Mouse (Mus musculus) spleen, postnatal 36 days (tissue): ENCODE data around the gene Gnb3.
"Not testable (repeated sequence)": the region's sequence is repeated elsewhere in the genome, so short reads cannot be mapped to it uniquely, and the experiment has no call there.

Experiments
- DNase-seq, 2 experiments: peaks; one replicate each; pipeline ENCODE4 v3.0.0; 2022; ENCODE audit warnings: low spot score in 2 of 2, mixed read lengths in 1 of 2

Gene Gnb3

GRCm38 (mm10) chr6:124857840-124858530, 17.9 kb upstream of the Gnb3 start:
- DNase-seq, result no peak

- DNase-seq, result peak; percentile 68 to 70
These were observed 17.1 kb upstream of the Gnb3 start, which contains the start of gene P3h3 for GRCm38 (mm10) chr6:124856916-124857839. Gene P3h3, minus strand, starts transcription at chr6:124857752.

GRCm38 (mm10) chr6:124856321-124856720, 16.2 kb upstream of the Gnb3 start:
- DNase-seq, result no peak

GRCm38 (mm10) chr6:124854647-124855046, 14.6 kb upstream of the Gnb3 start:
- DNase-seq, result no peak

- no peak for DNase-seq
These were observed 10.5 kb upstream of the Gnb3 start for GRCm38 (mm10) chr6:124850535-124850934.

GRCm38 (mm10) chr6:124847305-124847704, 7.2 kb upstream of the Gnb3 start:
- DNase-seq, result peak; percentile 76 to 84

- DNase-seq, result no peak
These were observed 270 bp downstream of the Gnb3 start for GRCm38 (mm10) chr6:124839805-124840204.

- DNase-seq, result no peak
These were observed 3.7 kb downstream of the Gnb3 start for GRCm38 (mm10) chr6:124836411-124836810.

GRCm38 (mm10) chr6:124835531-124835930, 4.5 kb downstream of the Gnb3 start:
- DNase-seq, result no peak

- no peak for DNase-seq
These were observed 5.5 kb downstream of the Gnb3 start for GRCm38 (mm10) chr6:124834512-124835081.

- no peak for DNase-seq
These were observed 8.4 kb downstream of the Gnb3 start for GRCm38 (mm10) chr6:124831649-124832048.

- not testable (repeated sequence) for DNase-seq
These were observed 8.9 kb downstream of the Gnb3 start for GRCm38 (mm10) chr6:124831199-124831598.

- peak; percentile 93 to 95 for DNase-seq
These were observed 10.0 kb downstream of the Gnb3 start for GRCm38 (mm10) chr6:124829799-124830700.

GRCm38 (mm10) chr6:124828868-124829798, 10.9 kb downstream of the Gnb3 start, which contains the start of the genes Usp5 and Cdca3:
Gene Usp5, minus strand, starts transcription at chr6:124829484.
Gene Cdca3, plus strand, starts transcription at chr6:124829547.
- peak; percentile 100 for DNase-seq

GRCm38 (mm10) chr6:124828101-124828592, 11.9 kb downstream of the Gnb3 start:
- DNase-seq, result peak; percentile 26 to 37

- no peak for DNase-seq
These were observed 18.0 kb downstream of the Gnb3 start for GRCm38 (mm10) chr6:124822049-124822448.

GRCm38 (mm10) chr6:124820891-124821290, 19.2 kb downstream of the Gnb3 start:
- no peak for DNase-seq

GRCm38 (mm10) chr6:124817971-124818370, 22.1 kb downstream of the Gnb3 start:
- DNase-seq, result no peak

- DNase-seq, result no peak
These were observed 22.5 kb downstream of the Gnb3 start for GRCm38 (mm10) chr6:124817563-124817962.

- DNase-seq, result no peak
These were observed 22.9 kb downstream of the Gnb3 start for GRCm38 (mm10) chr6:124817125-124817524.
